Mouse (Mus musculus): ENCODE measurements around the gene Spock1.

- TF ChIP-seq POLR2A (IDR thresholded peaks at IDR 0.05; ENCODE audit: low read depth, low read length) (no peak), CTCF (IDR thresholded peaks at IDR 0.05; ENCODE audit: borderline replicate concordance, insufficient read depth, low read length) (no peak)
Measured at GRCm38 (mm10) chr13:57448906-57449305, 459.2 kb downstream of the Spock1 start.
